Mouse (Mus musculus) retina, postnatal 1 day (tissue): ENCODE results near the gene Ifnz.
"Not testable (repeated sequence)": the region's sequence is repeated elsewhere in the genome, so short reads cannot be mapped to it uniquely, and the experiment has no call there.

Experiments used
- DNase-seq: peaks from one replicate; pipeline ENCODE4 v3.0.0-alpha.2; 2012

The Ifnz gene

GRCm38 (mm10) chr4:88781831-88782230, at the start of gene Ifnz:
TSS of gene Ifnz (plus strand) at chr4:88782131.
- DNase-seq: not testable (repeated sequence)

DNA sequence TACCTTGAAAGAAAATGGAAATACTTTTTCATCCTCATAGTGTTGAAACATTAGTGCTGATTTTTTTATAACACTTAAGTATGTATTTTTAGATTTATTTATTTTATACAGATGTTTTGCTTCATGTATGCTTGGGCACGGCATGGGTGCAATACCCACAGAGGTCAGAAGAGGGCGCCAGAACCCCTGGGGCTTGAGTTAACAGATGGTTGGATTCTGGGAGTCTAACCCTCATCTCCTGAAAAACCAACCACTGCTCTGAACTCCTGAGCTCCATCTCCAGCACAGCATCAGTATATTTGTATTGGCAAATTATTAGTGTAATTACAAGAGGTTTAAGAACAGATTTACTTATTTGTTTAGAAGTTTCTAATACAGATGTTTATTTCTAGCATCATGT, 43.5 kb upstream of the Ifnz start:
- DNase-seq: peak; percentile 77

DNA sequence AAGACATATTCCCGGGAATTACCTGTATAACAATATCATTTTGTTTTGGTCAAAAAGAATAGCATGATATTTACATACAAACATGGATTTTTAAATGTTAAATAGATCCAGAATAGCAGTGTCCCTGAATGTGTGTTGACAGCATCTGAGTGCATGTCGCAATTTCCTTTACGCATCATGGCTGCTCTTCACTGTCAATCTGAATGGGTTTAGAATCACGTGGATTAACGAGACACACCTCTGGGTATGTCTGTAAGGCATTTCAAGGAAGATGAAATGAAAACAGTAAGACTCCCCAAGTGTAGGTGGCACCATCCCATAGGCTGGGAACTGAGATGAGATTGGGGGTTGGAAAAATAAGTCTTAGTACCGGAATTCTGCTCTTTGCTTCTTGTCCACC, 42.9 kb upstream of the Ifnz start:
- DNase-seq: no peak

DNA sequence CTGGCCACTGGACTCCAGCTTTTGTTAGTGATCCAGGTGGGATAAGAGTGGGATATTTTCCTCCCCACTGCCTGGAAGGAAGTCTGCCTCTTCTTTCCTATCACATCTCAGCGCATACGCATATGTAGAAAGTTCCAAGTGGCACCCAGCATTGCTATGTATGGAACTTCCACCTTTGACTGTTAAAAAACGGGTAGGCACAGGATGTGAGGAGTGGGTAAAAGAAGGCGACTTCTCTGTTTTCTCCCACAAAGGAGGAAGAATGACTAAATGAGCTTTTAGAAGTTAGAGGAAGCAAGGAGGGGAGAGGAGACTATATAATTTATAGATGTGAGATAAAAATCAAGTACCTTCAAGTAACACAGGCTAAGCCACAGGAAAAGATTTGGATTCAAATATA, 40.5 kb upstream of the Ifnz start:
- no peak for DNase-seq

DNA sequence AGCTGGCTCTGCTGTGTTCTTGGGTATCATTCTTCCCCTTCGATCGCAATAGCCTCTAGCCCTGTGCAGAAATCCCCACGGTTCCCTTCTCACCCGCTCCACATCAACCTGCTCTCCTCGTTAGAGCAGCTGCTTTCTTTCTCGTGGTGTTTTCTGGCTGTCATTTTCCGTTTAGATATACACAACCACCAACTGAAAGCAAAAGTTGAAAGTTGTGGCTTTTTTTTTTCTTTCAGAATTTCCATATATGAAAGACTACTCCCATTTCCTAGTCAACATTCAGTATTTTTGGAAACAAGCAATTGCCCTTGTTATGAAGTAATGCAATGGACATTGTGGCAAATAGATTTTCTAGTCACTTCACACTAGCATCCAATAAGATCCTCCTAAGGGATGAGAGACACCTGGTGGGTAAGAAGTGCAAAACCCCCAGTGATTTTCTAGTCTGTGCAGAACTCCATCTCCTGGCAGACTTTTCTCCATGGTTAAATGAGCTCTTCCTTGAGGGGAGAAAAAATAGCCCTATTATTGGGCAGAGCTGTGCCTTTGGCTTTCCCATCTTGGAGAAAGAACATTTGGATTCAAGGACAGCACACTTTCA, 39.1 kb upstream of the Ifnz start:
- no peak for DNase-seq

- DNase-seq: no peak
Measured at GRCm38 (mm10) chr4:88744207-88744606, 37.7 kb upstream of the Ifnz start.

DNA sequence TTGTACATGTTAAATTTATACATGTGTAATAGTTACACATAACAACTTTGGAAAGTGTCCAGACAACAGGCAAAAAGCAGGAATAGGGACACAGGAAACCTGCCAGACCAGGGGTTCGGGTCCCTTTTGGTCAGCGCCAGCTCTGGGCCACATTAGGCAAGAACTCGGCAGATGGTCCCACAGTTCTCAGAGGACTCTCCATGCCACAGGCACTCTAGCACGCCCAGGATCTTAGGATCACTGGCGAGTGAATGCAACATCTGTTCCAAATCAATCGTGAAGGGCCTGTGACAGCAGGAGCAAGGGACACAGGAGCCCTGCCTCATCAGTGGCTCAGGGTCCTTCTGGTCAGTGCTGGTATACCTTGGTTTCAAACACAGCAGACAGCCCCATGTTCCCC, 32.0 kb upstream of the Ifnz start:
- no peak for DNase-seq

GRCm38 (mm10) chr4:88754818-88755340, 27.1 kb upstream of the Ifnz start, which contains the start of gene Gm13271:
TSS of gene Gm13271 (plus strand) at chr4:88754868.
- DNase-seq: not testable (repeated sequence)

DNA sequence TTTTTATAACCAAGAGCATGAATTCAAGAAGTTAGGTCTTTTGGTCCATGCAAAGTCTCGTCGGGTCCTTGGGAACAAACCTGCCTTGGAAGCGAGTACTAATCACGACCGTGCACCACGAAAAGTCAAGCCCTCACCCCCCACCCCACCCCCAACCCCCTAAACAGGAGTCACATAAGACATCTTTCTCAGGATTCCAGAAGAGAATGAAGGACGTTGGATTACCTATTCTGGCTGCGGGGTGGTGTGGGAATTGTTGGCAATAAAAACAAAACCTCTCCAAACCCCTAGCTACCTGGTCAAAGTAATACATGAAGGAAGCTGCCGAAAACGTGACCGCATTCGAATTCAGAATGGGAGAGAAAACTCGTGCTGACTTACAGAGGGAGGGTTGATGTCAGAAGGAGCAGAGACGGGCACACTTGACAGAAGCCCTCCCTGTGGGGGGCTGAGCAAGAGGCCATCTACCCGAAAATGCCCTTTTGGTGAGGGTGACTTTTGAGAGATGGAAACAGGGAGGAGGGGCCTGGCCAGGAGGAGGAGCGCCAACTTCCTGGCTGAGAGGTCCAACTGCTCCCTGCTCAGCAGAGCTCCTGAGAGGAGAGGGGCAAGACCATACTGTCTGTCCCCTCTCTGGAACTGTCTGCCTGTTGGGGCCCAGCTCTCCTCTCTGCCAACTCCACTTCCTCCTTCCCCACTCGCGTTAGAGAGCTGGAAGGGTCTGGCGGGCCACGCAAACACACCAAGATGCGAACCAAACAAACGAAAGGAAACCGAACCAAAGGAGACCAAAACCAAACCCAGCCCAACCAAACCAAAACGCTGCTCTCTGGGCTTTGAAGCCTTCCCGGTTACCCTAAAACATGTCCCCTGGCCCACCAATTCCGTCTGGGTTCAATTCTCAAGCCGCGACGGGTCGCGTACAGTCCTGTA, 25.1 kb upstream of the Ifnz start:
- not testable (repeated sequence) for DNase-seq

GRCm38 (mm10) chr4:88757628-88758031, 24.3 kb upstream of the Ifnz start:
- peak; percentile 94 for DNase-seq

- not testable (repeated sequence) for DNase-seq
Measured at GRCm38 (mm10) chr4:88758751-88759150, 23.2 kb upstream of the Ifnz start.

GRCm38 (mm10) chr4:88759610-88760268, 22.2 kb upstream of the Ifnz start, which contains the start of gene Gm13283:
TSS of gene Gm13283 (plus strand) at chr4:88760119.
- DNase-seq: not testable (repeated sequence)

DNA sequence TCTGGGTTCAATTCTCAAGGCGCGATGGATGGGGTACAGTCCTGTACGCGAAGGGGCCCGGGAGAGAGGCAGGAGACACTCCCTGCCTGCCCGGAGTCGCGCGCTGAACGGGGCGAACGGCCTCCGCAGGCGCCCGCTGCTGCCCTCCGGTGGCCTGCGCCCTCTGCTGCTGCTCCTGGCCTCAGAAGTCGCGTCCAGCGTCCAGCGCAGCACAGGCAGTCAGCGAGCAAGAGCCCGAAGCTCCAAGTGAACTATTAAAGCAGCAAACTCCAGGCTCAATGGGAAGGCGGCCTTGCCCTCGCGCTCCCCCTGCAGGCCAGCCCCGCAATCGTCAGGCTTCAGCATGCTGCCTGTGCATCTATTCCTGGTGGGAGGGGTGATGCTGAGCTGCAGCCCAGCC, 21.5 kb upstream of the Ifnz start:
- DNase-seq: peak; percentile 91

- not testable (repeated sequence) for DNase-seq
Measured at GRCm38 (mm10) chr4:88761776-88762175, 20.2 kb upstream of the Ifnz start.

- not testable (repeated sequence) for DNase-seq
Measured at GRCm38 (mm10) chr4:88762341-88762740, 19.6 kb upstream of the Ifnz start.

- peak; percentile 89 for DNase-seq
Measured at GRCm38 (mm10) chr4:88763384-88764018, 18.4 kb upstream of the Ifnz start.

DNA sequence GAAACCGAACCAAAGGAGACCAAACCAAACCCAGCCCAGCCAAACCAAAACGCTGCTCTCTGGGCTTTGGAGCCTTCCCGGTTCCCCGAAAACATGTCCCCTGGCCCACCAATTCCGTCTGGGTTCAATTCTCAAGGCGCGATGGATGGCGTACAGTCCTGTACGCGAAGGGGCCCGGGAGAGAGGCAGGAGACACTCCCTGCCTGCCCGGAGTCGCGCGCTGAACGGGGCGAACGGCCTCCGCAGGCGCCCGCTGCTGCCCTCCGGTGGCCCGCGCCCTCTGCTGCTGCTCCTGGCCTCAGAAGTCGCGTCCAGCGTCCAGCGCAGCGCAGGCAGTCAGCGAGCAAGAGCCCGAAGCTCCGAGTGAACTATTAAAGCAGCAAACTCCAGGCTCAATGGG, 8.4 kb upstream of the Ifnz start, which contains the start of gene Gm13290:
Gm13290 (plus strand) TSS at position 301 of the 400 bp plus-strand sequence.
- DNase-seq: not testable (repeated sequence)

- not testable (repeated sequence) for DNase-seq
Measured at GRCm38 (mm10) chr4:88776622-88777021, 5.3 kb upstream of the Ifnz start, which contains the start of gene Gm13289. TSS of gene Gm13289 (plus strand) at chr4:88776922.

- DNase-seq: not testable (repeated sequence)
Measured at GRCm38 (mm10) chr4:88779550-88779949, 2.4 kb upstream of the Ifnz start, which contains the start of gene Gm13272. TSS of gene Gm13272 (plus strand) at chr4:88779850.

DNA sequence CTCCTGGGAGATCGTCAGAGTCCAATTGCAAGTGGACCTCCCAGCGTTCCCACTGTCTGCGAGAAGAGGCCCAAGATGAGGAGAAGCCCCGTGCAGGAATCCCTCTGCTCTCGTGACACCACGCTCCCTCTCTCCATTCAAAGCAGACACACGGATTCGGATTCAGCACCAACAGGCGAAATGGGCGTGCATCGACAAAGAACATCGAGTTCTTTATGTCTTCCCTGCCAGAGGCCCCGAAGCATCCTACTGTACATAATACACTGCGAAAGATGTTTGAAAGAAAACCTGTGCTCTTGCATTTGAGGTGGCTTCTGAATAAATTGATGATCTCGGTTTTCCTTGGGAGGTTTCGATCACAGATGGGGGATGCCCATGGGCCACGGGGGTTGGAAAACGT, 1.6 kb upstream of the Ifnz start:
- DNase-seq: not testable (repeated sequence)

DNA sequence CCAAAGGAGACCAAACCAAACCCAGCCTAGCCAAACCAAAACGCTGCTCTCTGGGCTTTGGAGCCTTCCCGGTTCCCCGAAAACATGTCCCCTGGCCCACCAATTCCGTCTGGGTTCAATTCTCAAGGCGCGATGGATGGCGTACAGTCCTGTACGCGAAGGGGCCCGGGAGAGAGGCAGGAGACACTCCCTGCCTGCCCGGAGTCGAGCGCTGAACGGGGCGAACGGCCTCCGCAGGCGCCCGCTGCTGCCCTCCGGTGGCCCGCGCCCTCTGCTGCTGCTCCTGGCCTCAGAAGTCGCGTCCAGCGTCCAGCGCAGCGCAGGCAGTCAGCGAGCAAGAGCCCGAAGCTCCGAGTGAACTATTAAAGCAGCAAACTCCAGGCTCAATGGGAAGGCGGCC, 404 bp downstream of the Ifnz start:
- not testable (repeated sequence) for DNase-seq

DNA sequence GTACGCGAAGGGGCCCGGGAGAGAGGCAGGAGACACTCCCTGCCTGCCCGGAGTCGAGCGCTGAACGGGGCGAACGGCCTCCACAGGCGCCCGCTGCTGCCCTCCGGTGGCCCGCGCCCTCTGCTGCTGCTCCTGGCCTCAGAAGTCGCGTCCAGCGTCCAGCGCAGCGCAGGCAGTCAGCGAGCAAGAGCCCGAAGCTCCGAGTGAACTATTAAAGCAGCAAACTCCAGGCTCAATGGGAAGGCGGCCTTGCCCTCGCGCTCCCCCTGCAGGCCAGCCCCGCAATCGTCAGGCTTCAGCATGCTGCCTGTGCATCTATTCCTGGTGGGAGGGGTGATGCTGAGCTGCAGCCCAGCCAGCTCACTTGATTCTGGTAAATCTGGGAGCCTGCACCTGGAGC, 3.5 kb downstream of the Ifnz start, which contains the start of gene Gm13276:
Gm13276 (plus strand) TSS at position 301 of the 400 bp plus-strand sequence.
- not testable (repeated sequence) for DNase-seq
